Mouse (Mus musculus): Measurements from ENCODE around the gene 1700123L14Rik. TPM values are rescaled to one million over a fixed set of nuclear protein-coding genes. Genes with fewer than 3 reads are reported as not detected.
"Not testable (repeated sequence)": the region's sequence is repeated elsewhere in the genome, so short reads cannot be mapped to it uniquely, and the experiment has no call there.

Gene 1700123L14Rik
- polyA plus RNA-seq (2014; fragmentation: Nextera tagmentation; extraction: Ambion mirVana), result not detected in 2 replicates

DNA sequence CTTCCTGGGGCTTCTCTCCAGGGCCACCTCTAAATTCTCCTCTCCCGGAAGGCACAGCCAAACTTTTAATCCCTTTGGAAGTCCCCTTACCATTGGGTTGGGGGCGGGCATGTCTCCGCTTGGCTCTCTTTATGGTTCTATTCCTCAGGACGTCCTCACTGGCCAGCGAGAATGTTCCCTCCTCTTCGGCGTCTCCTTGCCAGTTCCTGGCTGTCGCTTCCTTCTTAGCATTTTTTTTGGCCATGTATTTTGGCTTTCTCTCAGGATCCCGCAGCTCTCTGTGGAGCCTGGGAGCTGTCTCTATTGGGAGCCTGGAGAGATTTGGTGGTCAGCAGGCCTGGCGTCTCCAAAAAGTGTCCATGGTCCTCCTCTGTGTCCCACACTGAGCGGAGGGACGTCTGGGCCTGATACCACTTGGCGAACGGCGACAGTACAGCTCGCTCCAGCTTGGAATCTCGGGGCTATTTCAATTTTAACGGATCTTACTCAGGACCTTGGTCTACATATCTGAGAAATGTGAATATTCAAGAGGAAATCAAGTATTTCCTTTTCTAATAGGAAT, at the start of gene 1700123L14Rik:
1700123L14Rik (minus strand) TSS at position 426 of the 562 bp plus-strand sequence.
- H3K36me3 ChIP-seq (ENCODE audit: control insufficient read depth, insufficient read depth, low read length), result no peaks in the 10 kb centered on the region
- WGBS, result 84% methylated on average over 18 of the region's 18 CpGs
- H3K4me3 ChIP-seq (ENCODE audit: low read depth, low read length), result no peak within 1 kb of the TSS
- no peak within 1 kb of the TSS for H3K27ac ChIP-seq (replicated peaks; ENCODE audit: low read depth, low read length)
- no peak within 1 kb of the TSS for H3K4me2 ChIP-seq (ENCODE audit: low read depth, low read length)
- H3K4me1 ChIP-seq (ENCODE audit: control insufficient read depth, insufficient read depth, low read length), result no peaks in the 10 kb centered on the region
- H3K27me3 ChIP-seq (replicated peaks; ENCODE audit: control insufficient read depth, insufficient read depth, low read length), result no peaks in the 10 kb centered on the region
- H3K9ac ChIP-seq (ENCODE audit: low read depth, low read length), result no peak within 1 kb of the TSS
- DNase-seq (ENCODE audit: low spot score) (no peak), ATAC-seq (ENCODE audit: low read depth) (no peak)
- no peaks in the 10 kb centered on the region for H3K9me3 ChIP-seq (ENCODE audit: control insufficient read depth, low read length)

DNA sequence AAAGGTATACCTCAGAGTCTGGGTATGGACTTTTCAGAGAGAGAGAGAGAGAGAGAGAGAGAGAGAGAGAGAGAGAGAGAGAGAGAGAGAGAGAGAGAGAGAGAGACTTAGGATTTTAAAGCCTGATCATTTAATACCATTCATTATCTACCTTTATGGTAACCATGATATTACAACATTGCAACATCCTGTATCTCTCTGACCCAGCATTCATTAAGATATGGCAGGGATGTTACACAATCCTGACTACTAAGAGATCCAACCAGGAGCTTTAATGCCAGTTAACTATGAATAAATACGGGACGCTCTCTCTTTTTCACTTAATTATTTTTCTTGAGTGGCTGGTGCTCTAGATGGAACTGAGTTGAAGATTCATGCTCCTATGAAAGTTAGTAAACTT, 39.4 kb upstream of the 1700123L14Rik start:
- 92% methylated on average over 2 of the region's 2 CpGs for WGBS
- Histone ChIP-seq H3K27me3 (replicated peaks; ENCODE audit: control insufficient read depth, insufficient read depth, low read length) (no peaks in the 10 kb centered on the region), H3K4me3 (ENCODE audit: low read depth, low read length) (no peak overlapping the region), H3K36me3 (ENCODE audit: control insufficient read depth, insufficient read depth, low read length) (no peaks in the 10 kb centered on the region), H3K4me1 (ENCODE audit: control insufficient read depth, insufficient read depth, low read length) (no peaks in the 10 kb centered on the region), H3K9me3 (ENCODE audit: control insufficient read depth, low read length) (peaks cover 3% of the 10 kb centered on the region; the same call in 1 of the 2 replicates), H3K4me2 (ENCODE audit: low read depth, low read length) (no peak overlapping the region), H3K27ac (replicated peaks; ENCODE audit: low read depth, low read length) (no peak overlapping the region), H3K9ac (ENCODE audit: low read depth, low read length) (no peak overlapping the region)
- ATAC-seq (ENCODE audit: low read depth) (no peak), DNase-seq (ENCODE audit: low spot score) (no peak)

DNA sequence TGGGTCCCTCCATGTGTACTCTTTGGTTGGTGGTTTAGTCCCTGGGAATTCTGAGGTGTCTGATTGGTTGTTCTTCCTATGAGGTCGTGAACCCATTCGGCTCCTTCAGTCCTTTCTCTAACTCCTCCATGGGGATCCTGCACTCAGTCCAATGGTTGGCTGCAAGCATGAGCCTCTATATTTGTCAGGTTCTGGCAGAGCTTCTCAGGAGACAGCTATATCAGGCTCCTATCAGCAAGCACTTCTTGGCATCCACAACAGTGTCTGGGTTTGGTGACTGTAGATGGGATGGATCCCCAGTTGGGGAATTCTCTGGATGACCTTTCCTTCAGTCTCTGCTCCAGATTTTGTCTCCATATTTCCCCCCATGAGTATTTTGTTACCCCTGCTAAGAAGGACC, 32.9 kb upstream of the 1700123L14Rik start:
- ATAC-seq (ENCODE audit: low read depth); H3K9ac ChIP-seq (ENCODE audit: low read depth, low read length); H3K4me3 ChIP-seq (ENCODE audit: low read depth, low read length); H3K9me3 ChIP-seq (ENCODE audit: control insufficient read depth, low read length); H3K4me2 ChIP-seq (ENCODE audit: low read depth, low read length); H3K27me3 ChIP-seq (replicated peaks; ENCODE audit: control insufficient read depth, insufficient read depth, low read length); H3K4me1 ChIP-seq (ENCODE audit: control insufficient read depth, insufficient read depth, low read length); H3K27ac ChIP-seq (replicated peaks; ENCODE audit: low read depth, low read length); H3K36me3 ChIP-seq (ENCODE audit: control insufficient read depth, insufficient read depth, low read length); DNase-seq (ENCODE audit: low spot score): not testable (repeated sequence)
- 90% methylated on average over 2 of the region's 2 CpGs for WGBS

DNA sequence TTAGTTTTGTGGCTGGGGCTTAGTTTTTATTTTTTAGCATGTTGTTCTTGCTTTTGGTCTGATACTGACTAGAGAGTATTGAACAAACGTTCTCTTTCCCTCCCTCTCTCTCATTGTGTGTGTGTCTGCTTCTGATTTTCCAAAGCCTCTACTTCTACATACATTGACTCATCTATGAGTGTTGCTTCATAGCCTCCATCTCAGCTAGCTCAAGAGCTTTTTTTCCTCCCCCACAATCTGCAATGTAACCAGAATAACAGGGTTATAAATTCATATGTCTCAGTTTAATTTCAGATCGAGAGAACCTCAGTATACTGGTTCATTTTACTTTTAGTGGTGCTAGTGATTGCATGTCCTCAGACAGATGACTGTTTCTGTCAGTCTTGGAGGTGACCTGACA, 20.5 kb upstream of the 1700123L14Rik start:
- H3K36me3 ChIP-seq (ENCODE audit: control insufficient read depth, insufficient read depth, low read length), result no peaks in the 10 kb centered on the region
- WGBS, result 77% methylated on average over 2 of the region's 2 CpGs
- H3K4me2 ChIP-seq (ENCODE audit: low read depth, low read length), result no peak overlapping the region
- no peak for ATAC-seq (ENCODE audit: low read depth)
- no peaks in the 10 kb centered on the region for H3K27me3 ChIP-seq (replicated peaks; ENCODE audit: control insufficient read depth, insufficient read depth, low read length)
- no peak overlapping the region for H3K4me3 ChIP-seq (ENCODE audit: low read depth, low read length)
- no peaks in the 10 kb centered on the region for H3K4me1 ChIP-seq (ENCODE audit: control insufficient read depth, insufficient read depth, low read length)
- no peaks in the 10 kb centered on the region for H3K9me3 ChIP-seq (ENCODE audit: control insufficient read depth, low read length)
- H3K9ac ChIP-seq (ENCODE audit: low read depth, low read length), result no peak overlapping the region
- H3K27ac ChIP-seq (replicated peaks; ENCODE audit: low read depth, low read length), result no peak overlapping the region
- no peak for DNase-seq (ENCODE audit: low spot score)

DNA sequence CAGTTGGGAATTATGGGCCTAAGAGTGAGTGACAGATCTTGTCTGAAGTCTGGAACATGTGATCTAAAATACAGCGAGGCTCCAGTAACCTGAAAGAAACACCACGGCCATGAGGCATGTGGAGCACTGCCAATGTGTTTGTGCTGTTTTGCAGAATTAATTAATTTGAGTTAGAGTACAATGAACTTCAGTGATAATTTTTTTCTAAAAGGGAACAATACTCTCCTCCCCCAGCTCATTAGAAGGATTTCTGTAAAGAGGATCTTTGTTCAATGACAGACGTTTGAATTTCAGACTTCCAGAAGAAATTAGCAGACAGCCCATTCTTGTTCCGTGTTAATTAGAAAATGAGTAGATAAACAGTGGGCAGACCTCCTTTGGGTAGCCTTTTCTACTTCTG, 17.3 kb upstream of the 1700123L14Rik start:
- DNase-seq (ENCODE audit: low spot score), result peak; percentile 26
- H3K9ac ChIP-seq (ENCODE audit: low read depth, low read length), result no peak overlapping the region
- no peaks in the 10 kb centered on the region for H3K4me1 ChIP-seq (ENCODE audit: control insufficient read depth, insufficient read depth, low read length)
- no peaks in the 10 kb centered on the region for H3K27me3 ChIP-seq (replicated peaks; ENCODE audit: control insufficient read depth, insufficient read depth, low read length)
- H3K36me3 ChIP-seq (ENCODE audit: control insufficient read depth, insufficient read depth, low read length), result no peaks in the 10 kb centered on the region
- 49% methylated on average over 4 of the region's 4 CpGs for WGBS
- H3K9me3 ChIP-seq (ENCODE audit: control insufficient read depth, low read length), result no peaks in the 10 kb centered on the region
- peak; percentile 18; the same call in 1 of the 2 replicates for ATAC-seq (ENCODE audit: low read depth)
- no peak overlapping the region for H3K4me2 ChIP-seq (ENCODE audit: low read depth, low read length)
- no peak overlapping the region for H3K27ac ChIP-seq (replicated peaks; ENCODE audit: low read depth, low read length)
- no peak overlapping the region for H3K4me3 ChIP-seq (ENCODE audit: low read depth, low read length)

DNA sequence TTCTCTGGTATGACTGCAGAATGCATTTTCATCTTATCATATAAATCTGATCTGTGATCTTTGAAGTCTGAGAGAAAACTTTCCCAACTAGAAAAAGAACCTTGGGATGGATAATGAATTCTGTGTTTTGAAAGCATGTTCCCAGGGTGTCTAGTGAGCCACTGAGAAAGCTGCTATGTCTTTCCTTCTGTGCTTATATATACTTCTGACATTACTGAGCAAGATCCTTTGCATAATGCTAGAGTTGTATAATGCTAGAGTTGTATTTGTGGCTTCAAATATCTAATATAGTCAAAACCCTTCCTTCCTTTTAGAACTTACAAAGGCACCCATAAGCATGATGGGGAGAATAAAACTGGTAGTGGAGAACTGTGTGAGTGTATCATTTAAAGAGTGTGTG, 12.5 kb upstream of the 1700123L14Rik start:
- no peaks in the 10 kb centered on the region for H3K36me3 ChIP-seq (ENCODE audit: control insufficient read depth, insufficient read depth, low read length)
- no peaks in the 10 kb centered on the region for H3K27me3 ChIP-seq (replicated peaks; ENCODE audit: control insufficient read depth, insufficient read depth, low read length)
- H3K27ac ChIP-seq (replicated peaks; ENCODE audit: low read depth, low read length), result no peak overlapping the region
- no peak for ATAC-seq (ENCODE audit: low read depth)
- H3K9ac ChIP-seq (ENCODE audit: low read depth, low read length), result no peak overlapping the region
- no peak for DNase-seq (ENCODE audit: low spot score)
- no peaks in the 10 kb centered on the region for H3K4me1 ChIP-seq (ENCODE audit: control insufficient read depth, insufficient read depth, low read length)
- H3K9me3 ChIP-seq (ENCODE audit: control insufficient read depth, low read length), result no peaks in the 10 kb centered on the region
- H3K4me3 ChIP-seq (ENCODE audit: low read depth, low read length), result no peak overlapping the region
- H3K4me2 ChIP-seq (ENCODE audit: low read depth, low read length), result no peak overlapping the region

DNA sequence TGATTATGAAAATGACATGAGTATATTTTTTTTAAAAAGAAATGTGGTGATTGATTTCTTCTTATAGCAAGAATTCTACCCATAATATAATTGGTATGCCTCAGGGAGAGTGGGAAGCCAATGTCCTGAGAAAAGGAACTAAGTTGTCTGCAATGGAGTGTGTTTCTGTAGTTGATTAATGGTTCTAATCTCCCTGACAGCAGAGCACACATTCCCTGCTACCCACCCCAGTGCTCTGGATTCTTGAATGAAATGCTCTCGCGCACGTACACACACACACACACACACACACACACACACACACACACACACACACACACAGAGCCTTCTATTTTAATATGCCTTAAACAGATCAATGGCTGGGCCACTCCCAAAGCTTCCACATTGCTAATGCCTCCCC, 7.6 kb upstream of the 1700123L14Rik start:
- 73% methylated on average over 3 of the region's 3 CpGs for WGBS
- H3K27ac ChIP-seq (replicated peaks; ENCODE audit: low read depth, low read length), result no peak overlapping the region
- no peak overlapping the region for H3K4me3 ChIP-seq (ENCODE audit: low read depth, low read length)
- no peaks in the 10 kb centered on the region for H3K4me1 ChIP-seq (ENCODE audit: control insufficient read depth, insufficient read depth, low read length)
- ATAC-seq (ENCODE audit: low read depth) (no peak), DNase-seq (ENCODE audit: low spot score) (no peak)
- no peak overlapping the region for H3K9ac ChIP-seq (ENCODE audit: low read depth, low read length)
- no peaks in the 10 kb centered on the region for H3K36me3 ChIP-seq (ENCODE audit: control insufficient read depth, insufficient read depth, low read length)
- H3K4me2 ChIP-seq (ENCODE audit: low read depth, low read length), result no peak overlapping the region
- no peaks in the 10 kb centered on the region for H3K9me3 ChIP-seq (ENCODE audit: control insufficient read depth, low read length)
- H3K27me3 ChIP-seq (replicated peaks; ENCODE audit: control insufficient read depth, insufficient read depth, low read length), result no peaks in the 10 kb centered on the region

DNA sequence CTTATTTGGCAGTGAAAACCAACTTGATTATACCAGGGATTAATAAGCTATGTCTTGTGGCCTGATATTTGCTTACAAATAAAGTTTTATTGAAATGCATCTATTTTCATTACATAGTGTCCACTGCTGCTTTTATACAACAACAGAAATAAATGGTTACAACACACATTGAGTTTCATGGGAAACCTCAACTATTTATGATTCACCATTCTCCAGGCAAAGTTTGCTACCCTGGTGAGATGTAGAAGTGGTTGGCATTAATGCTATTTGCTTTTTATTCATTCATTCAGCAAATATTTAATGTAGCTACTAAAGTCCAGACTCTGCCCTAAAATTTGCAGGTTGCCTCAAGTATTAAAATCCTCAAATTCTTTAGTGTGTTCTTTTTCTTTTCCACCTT, 988 bp upstream of the 1700123L14Rik start:
- no peaks in the 10 kb centered on the region for H3K36me3 ChIP-seq (ENCODE audit: control insufficient read depth, insufficient read depth, low read length)

DNA sequence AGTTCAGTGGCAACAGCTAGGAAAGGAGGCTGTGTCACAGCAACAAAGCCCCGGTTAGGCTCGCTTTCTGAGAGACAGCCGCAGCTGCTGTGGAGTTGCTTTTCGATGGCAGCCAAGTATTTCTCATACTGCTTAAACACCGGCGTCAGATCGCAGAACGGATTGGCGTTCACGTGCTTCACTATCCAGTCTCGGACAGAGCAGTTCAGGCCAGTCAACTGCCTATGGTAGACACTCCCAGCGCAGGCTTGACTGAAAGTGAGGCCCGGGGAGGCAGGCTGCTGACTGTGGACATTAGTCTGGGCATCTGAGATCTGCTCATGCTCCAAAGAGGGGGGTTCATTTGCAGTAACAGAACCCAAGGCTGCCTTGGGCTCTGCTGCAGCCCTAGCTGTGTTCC, 640 bp downstream of the 1700123L14Rik start:
- H3K27me3 ChIP-seq (replicated peaks; ENCODE audit: control insufficient read depth, insufficient read depth, low read length), result no peaks in the 10 kb centered on the region
- no peak overlapping the region for H3K4me2 ChIP-seq (ENCODE audit: low read depth, low read length)
- ATAC-seq (ENCODE audit: low read depth) (no peak), DNase-seq (ENCODE audit: low spot score) (peak; percentile 33)
- H3K27ac ChIP-seq (replicated peaks; ENCODE audit: low read depth, low read length), result no peak overlapping the region
- no peak overlapping the region for H3K4me3 ChIP-seq (ENCODE audit: low read depth, low read length)
- H3K4me1 ChIP-seq (ENCODE audit: control insufficient read depth, insufficient read depth, low read length), result no peaks in the 10 kb centered on the region
- no peak overlapping the region for H3K9ac ChIP-seq (ENCODE audit: low read depth, low read length)
- no peaks in the 10 kb centered on the region for H3K36me3 ChIP-seq (ENCODE audit: control insufficient read depth, insufficient read depth, low read length)
- 77% methylated on average over 13 of the region's 13 CpGs for WGBS
- H3K9me3 ChIP-seq (ENCODE audit: control insufficient read depth, low read length), result no peaks in the 10 kb centered on the region

More for the DNA sequence above, 988 bp upstream of the 1700123L14Rik start:
- H3K9me3 ChIP-seq (ENCODE audit: control insufficient read depth, low read length), result no peaks in the 10 kb centered on the region
- ATAC-seq (ENCODE audit: low read depth) (no peak), DNase-seq (ENCODE audit: low spot score) (no peak)
- H3K27ac ChIP-seq (replicated peaks; ENCODE audit: low read depth, low read length), result no peak overlapping the region
- no peaks in the 10 kb centered on the region for H3K4me1 ChIP-seq (ENCODE audit: control insufficient read depth, insufficient read depth, low read length)
- H3K27me3 ChIP-seq (replicated peaks; ENCODE audit: control insufficient read depth, insufficient read depth, low read length), result no peaks in the 10 kb centered on the region
- no peak overlapping the region for H3K4me3 ChIP-seq (ENCODE audit: low read depth, low read length)
- H3K9ac ChIP-seq (ENCODE audit: low read depth, low read length), result no peak overlapping the region
- H3K4me2 ChIP-seq (ENCODE audit: low read depth, low read length), result no peak overlapping the region
